ENCODE assay signal across 20 mouse cellular contexts in genomic region chr15:78704007-78704406, GRCm38 (mm10). TPM values are rescaled to one million over a fixed set of nuclear protein-coding genes. Genes with fewer than 3 reads are reported as not detected.
A peak's percentile ranks its signal among the peaks of the same experiment; 100 is the strongest.
DNase-seq lines count a peak whose midpoint lies in the region; ATAC-seq and TF ChIP-seq lines count a peak whose summit lies in the region.
"Had no signal": no experiment of that assay in that cellular context is flagged by ENCODE, and none has a peak within 500 bp of the region (broad histone marks: within the 10 kb centered on the region; RNA-seq: fewer than 3 reads in every experiment).

No protein-coding gene starts in this region.

- no peaks in the 10 kb centered on the region for H3K9me3 ChIP-seq in MEL (replicated peaks; ENCODE audit: insufficient read depth, low read length)
- no peaks in the 10 kb centered on the region for H3K9me3 ChIP-seq in intestine, embryonic 16.5 days (ENCODE audit: control insufficient read depth, low read length)
- H3K9me3 ChIP-seq: embryonic facial prominence, embryonic 13.5 days; forebrain, embryonic 12.5 days; heart, embryonic 15.5 days; hindbrain, embryonic 15.5 days had no signal

- H3K36me3 ChIP-seq in MEL (ENCODE audit: control insufficient read depth in 1 of 2, insufficient read depth in 2 of 2, low read length in 2 of 2): peaks cover 0 to 2% of the 10 kb centered on the region in 2 experiments; a peak in 1 of 4 replicates
- no peaks in the 10 kb centered on the region for H3K36me3 ChIP-seq in intestine, embryonic 16.5 days (ENCODE audit: control insufficient read depth, insufficient read depth, low read length)
- H3K36me3 ChIP-seq: embryonic facial prominence, embryonic 13.5 days; forebrain, embryonic 12.5 days; heart, embryonic 15.5 days; hindbrain, embryonic 15.5 days had no signal

- H3K79me2 ChIP-seq in MEL (ENCODE audit: control insufficient read depth, insufficient read depth, low read length, poor library complexity): no peaks in the 10 kb centered on the region

- no peak for TF ChIP-seq CTCF in layer of hippocampus, adult 2 months (conservative IDR thresholded peaks at IDR 0.05)
- no peak for TF ChIP-seq CTCF in MEL (IDR thresholded peaks at IDR 0.05 in 2 of 3, conservative IDR thresholded peaks at IDR 0.05 in 1 of 3; ENCODE audit: control insufficient read depth in 1 of 3, insufficient read depth in 1 of 3, low read depth in 2 of 3, low read length in 3 of 3, poor library complexity in 1 of 3, severe bottlenecking in 1 of 3)
- no peak for TF ChIP-seq CTCF in olfactory bulb, adult 2 months (IDR thresholded peaks at IDR 0.05; ENCODE audit: insufficient read depth, low read depth, low read length)

- TF ChIP-seq POLR2A in MEL (IDR thresholded peaks at IDR 0.05; ENCODE audit: control insufficient read depth in 1 of 2, insufficient read depth in 1 of 2, low read depth in 1 of 2, low read length in 2 of 2, poor library complexity in 1 of 2): no peak
- no peak for TF ChIP-seq POLR2A in olfactory bulb, adult 2 months (IDR thresholded peaks at IDR 0.05; ENCODE audit: insufficient read depth, low read depth, low read length)

- no peak overlapping the region for H3K4me2 ChIP-seq in intestine, embryonic 16.5 days (ENCODE audit: low read depth, low read length)
- H3K4me2 ChIP-seq: embryonic facial prominence, embryonic 13.5 days; forebrain, embryonic 12.5 days; heart, embryonic 11.5 days; heart, embryonic 15.5 days; hindbrain, embryonic 15.5 days had no signal

- no peak for TF ChIP-seq RAD21 in MEL (IDR thresholded peaks at IDR 0.05; ENCODE audit: low read depth, low read length)

- peak; percentile 22 for DNase-seq in adrenal gland, adult 2 months
- no peak for DNase-seq in adrenal gland, adult 18-20 months (ENCODE audit: low spot score in 2 of 2)
- no peak for DNase-seq in layer of hippocampus, adult 2 months (ENCODE audit: low spot score in 2 of 2)
- no peak for DNase-seq in layer of hippocampus, postnatal 14 days (ENCODE audit: low spot score in 2 of 2)
- peak; percentile 6 for DNase-seq in MEL (ENCODE audit: low read depth, low spot score)
- DNase-seq: cerebellum, adult 18-20 months; cerebellum, adult 9-11 months; cerebellum, postnatal 36 days; gastrocnemius, postnatal 10 days; heart, adult 2 months; heart, postnatal 14 days had no signal

- peaks cover 0 to 29% of the 10 kb centered on the region in 2 experiments; a peak in 2 of 4 replicates for H3K4me1 ChIP-seq in MEL (ENCODE audit: control insufficient read depth in 1 of 2, insufficient read depth in 2 of 2, low read length in 2 of 2)
- H3K4me1 ChIP-seq in olfactory bulb, adult 2 months (ENCODE audit: control insufficient read depth, insufficient read depth, low read length): peaks cover 60% of the 10 kb centered on the region
- no peaks in the 10 kb centered on the region for H3K4me1 ChIP-seq in intestine, embryonic 16.5 days (ENCODE audit: control insufficient read depth, insufficient read depth, low read length)
- H3K4me1 ChIP-seq: embryonic facial prominence, embryonic 13.5 days had no signal

- H3K27me3 ChIP-seq in MEL (ENCODE audit: control insufficient read depth in 1 of 2, insufficient read depth in 2 of 2, low read length in 2 of 2): no peaks in the 10 kb centered on the region
- H3K27me3 ChIP-seq in intestine, embryonic 16.5 days (replicated peaks; ENCODE audit: control insufficient read depth, insufficient read depth, low read length): no peaks in the 10 kb centered on the region
- H3K27me3 ChIP-seq: hindbrain, embryonic 15.5 days had no signal

- no peak overlapping the region for H3K9ac ChIP-seq in MEL (ENCODE audit: control insufficient read depth, low read depth, low read length, poor library complexity, severe bottlenecking)
- no peak overlapping the region for H3K9ac ChIP-seq in intestine, embryonic 16.5 days (ENCODE audit: low read depth, low read length)
- H3K9ac ChIP-seq: embryonic facial prominence, embryonic 13.5 days; forebrain, embryonic 12.5 days; heart, embryonic 15.5 days; hindbrain, embryonic 15.5 days had no signal

- no peak for ATAC-seq in intestine, embryonic 16.5 days
- ATAC-seq: forebrain, embryonic 16.5 days had no signal

- peak overlapping the region; percentile 5; the same call in 1 of the 2 replicates for H3K27ac ChIP-seq in layer of hippocampus, adult 2 months
- H3K27ac ChIP-seq in MEL (ENCODE audit: control insufficient read depth, low read depth, low read length): no peak overlapping the region
- H3K27ac ChIP-seq in olfactory bulb, adult 2 months (ENCODE audit: insufficient read depth, low read depth, low read length): peak overlapping the region; percentile 18; the same call in 1 of the 2 replicates
- no peak overlapping the region for H3K27ac ChIP-seq in intestine, embryonic 16.5 days (ENCODE audit: low read length)
- H3K27ac ChIP-seq: embryonic facial prominence, embryonic 13.5 days; forebrain, embryonic 12.5 days; heart, adult 2 months; heart, embryonic 15.5 days; hindbrain, embryonic 15.5 days had no signal

- WGBS in olfactory bulb, adult 2 months: 49% methylated on average over 3 of the region's 3 CpGs
- 81% methylated on average over 3 of the region's 3 CpGs for WGBS in intestine, embryonic 16.5 days

- no peak for TF ChIP-seq EP300 in MEL (IDR thresholded peaks at IDR 0.05; ENCODE audit: low read depth in 1 of 2, low read length in 2 of 2)

- no peak overlapping the region for H3K4me3 ChIP-seq in layer of hippocampus, adult 2 months
- H3K4me3 ChIP-seq in MEL (ENCODE audit: control insufficient read depth in 1 of 2, insufficient read depth in 1 of 2, low read depth in 2 of 2, low read length in 2 of 2): no peak overlapping the region
- no peak overlapping the region for H3K4me3 ChIP-seq in olfactory bulb, adult 2 months (ENCODE audit: insufficient read depth, low read depth, low read length)
- H3K4me3 ChIP-seq in intestine, embryonic 16.5 days (ENCODE audit: low read length): no peak overlapping the region
- H3K4me3 ChIP-seq: embryonic facial prominence, embryonic 13.5 days; forebrain, embryonic 12.5 days; heart, adult 2 months; heart, embryonic 15.5 days; hindbrain, embryonic 15.5 days had no signal

TF ChIP-seq in MEL, 35 proteins besides CTCF, POLR2A, EP300 and RAD21:
- TF ChIP-seq BHLHE40 (IDR thresholded peaks at IDR 0.05; ENCODE audit: borderline replicate concordance, low read depth, low read length) (no peak), MYC (IDR thresholded peaks at IDR 0.05; ENCODE audit: low read depth, low read length) (no peak), E2F4 (IDR thresholded peaks at IDR 0.05; ENCODE audit: borderline replicate concordance, low read depth, low read length) (no peak), GATA1 (IDR thresholded peaks at IDR 0.05; ENCODE audit: low read depth, low read length) (no peak), SIN3A (IDR thresholded peaks at IDR 0.05; ENCODE audit: low read length) (no peak), NELFE (IDR thresholded peaks at IDR 0.05; ENCODE audit: low read depth, low read length) (no peak), TCF12 (IDR thresholded peaks at IDR 0.05; ENCODE audit: low read depth, low read length) (no peak), MEF2A (IDR thresholded peaks at IDR 0.05; ENCODE audit: extremely low read depth, insufficient replicate concordance, low read depth, low read length, poor library complexity, severe bottlenecking) (no peak), JUND (IDR thresholded peaks at IDR 0.05; ENCODE audit: low read depth, low read length) (no peak), ETS1 (IDR thresholded peaks at IDR 0.05; ENCODE audit: low read depth, low read length) (no peak), MAX (IDR thresholded peaks at IDR 0.05; ENCODE audit: low read length) (no peak)

RNA-seq across cellular contexts. Expression of gene Elfn2, which starts 14.6 kb away (rescaled TPM):
- 1 to 10 TPM; 3.2 to 3.6 TPM for total RNA-seq in adrenal gland, adult 2 months (2021)
- 1.7 and 2.3 TPM in 2 replicates for polyA plus RNA-seq in adrenal gland, adult 2 months (2012; rRNA removed)
- total RNA-seq in adrenal gland, adult 18-20 months (2021): 1 to 10 TPM; 1.8 to 3.4 TPM
- total RNA-seq in layer of hippocampus, adult 2 months (2021): 100 to 1,000 TPM; 202 to 204 TPM
- 100 to 1,000 TPM; 161 to 171 TPM for total RNA-seq in layer of hippocampus, postnatal 14 days (2021)
- total RNA-seq in MEL (2012; rRNA removed): 0.04 and 0.49 TPM in 2 replicates
- polyA plus RNA-seq in MEL (2012; ENCODE audit: insufficient read depth in 1 of 2, insufficient read length in 2 of 2, low read depth in 1 of 2, low replicate concordance in 2 of 2, missing spikeins in 1 of 2): under 1 TPM in 1 of 2 experiments, not detected in 1; 0.15 TPM
- not detected in 2 replicates for polyA plus RNA-seq in olfactory bulb, adult 2 months (2012; ENCODE audit: insufficient read depth, insufficient read length, low replicate concordance, missing spikeins)
- 0.06 and 0.13 TPM in 2 replicates for polyA plus RNA-seq in intestine, embryonic 16.5 days (2015; fragmentation: Nextera tagmentation; extraction: Ambion mirVana)
- polyA plus RNA-seq: C2C12; heart, embryonic 11.5 days had no signal

Comparison
In these comparisons a context has a peak if more than half of its experiments do, and no peak if none do; other contexts are left out.
1. DNase-seq: peak in adrenal gland, adult 2 months (single experiment) and MEL (single experiment); none in adrenal gland, adult 18-20 months (0 of 2), layer of hippocampus, adult 2 months (0 of 2) and layer of hippocampus, postnatal 14 days (0 of 2).
2. H3K27ac ChIP-seq: peak in layer of hippocampus, adult 2 months (single experiment) and olfactory bulb, adult 2 months (single experiment); none in MEL (single experiment) and intestine, embryonic 16.5 days (single experiment).
3. RNA of gene Elfn2, which starts 14.6 kb away (total RNA-seq): 202 to 204 TPM in layer of hippocampus, adult 2 months and 161 to 171 TPM in layer of hippocampus, postnatal 14 days; 3.2 to 3.6 TPM in adrenal gland, adult 2 months, 1.8 to 3.4 TPM in adrenal gland, adult 18-20 months and 0.04 to 0.49 TPM in MEL; every median in the first group is over 10 times any median in the second.